Mouse (Mus musculus): Measurements from ENCODE around the gene Gabarap. TPM values are rescaled to one million over a fixed set of nuclear protein-coding genes. Genes with fewer than 3 reads are reported as not detected.

The Gabarap gene
- polyA plus RNA-seq, 1 experiment, result 334 TPM

DNA sequence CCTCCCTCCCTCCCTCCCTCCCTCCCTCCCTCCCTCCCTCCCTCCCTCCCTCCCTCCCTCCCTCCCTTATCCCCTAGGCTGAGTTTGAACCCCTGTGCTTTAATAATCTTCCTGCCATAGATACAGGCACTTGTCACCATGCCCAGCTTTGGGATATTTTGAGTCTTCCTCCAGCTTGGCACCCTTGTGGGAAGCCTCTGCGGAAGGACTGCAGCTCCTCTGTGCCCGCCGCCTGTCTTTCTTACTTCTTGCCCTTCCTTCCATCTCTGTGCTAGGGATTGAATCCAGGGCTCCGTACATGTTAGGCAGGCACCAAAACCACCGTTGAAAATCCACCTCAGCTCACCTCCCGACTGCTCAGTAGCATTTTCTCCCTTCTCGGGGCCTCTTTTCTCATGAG lies 49.2 kb downstream of the Gabarap start:
- TF ChIP-seq POLR2A (IDR thresholded peaks at IDR 0.05; ENCODE audit: extremely low read depth, insufficient read depth, low read length) (no peak), CTCF (IDR thresholded peaks at IDR 0.05; ENCODE audit: extremely low read depth, insufficient read depth, low read length) (no peak)
- Histone ChIP-seq H3K4me3 (ENCODE audit: insufficient read depth, low read length) (no peak overlapping the region), H3K27ac (ENCODE audit: insufficient read depth, low read length) (no peak overlapping the region), H3K4me1 (ENCODE audit: control insufficient read depth, insufficient read depth, low read length) (no peaks in the 10 kb centered on the region)

DNA sequence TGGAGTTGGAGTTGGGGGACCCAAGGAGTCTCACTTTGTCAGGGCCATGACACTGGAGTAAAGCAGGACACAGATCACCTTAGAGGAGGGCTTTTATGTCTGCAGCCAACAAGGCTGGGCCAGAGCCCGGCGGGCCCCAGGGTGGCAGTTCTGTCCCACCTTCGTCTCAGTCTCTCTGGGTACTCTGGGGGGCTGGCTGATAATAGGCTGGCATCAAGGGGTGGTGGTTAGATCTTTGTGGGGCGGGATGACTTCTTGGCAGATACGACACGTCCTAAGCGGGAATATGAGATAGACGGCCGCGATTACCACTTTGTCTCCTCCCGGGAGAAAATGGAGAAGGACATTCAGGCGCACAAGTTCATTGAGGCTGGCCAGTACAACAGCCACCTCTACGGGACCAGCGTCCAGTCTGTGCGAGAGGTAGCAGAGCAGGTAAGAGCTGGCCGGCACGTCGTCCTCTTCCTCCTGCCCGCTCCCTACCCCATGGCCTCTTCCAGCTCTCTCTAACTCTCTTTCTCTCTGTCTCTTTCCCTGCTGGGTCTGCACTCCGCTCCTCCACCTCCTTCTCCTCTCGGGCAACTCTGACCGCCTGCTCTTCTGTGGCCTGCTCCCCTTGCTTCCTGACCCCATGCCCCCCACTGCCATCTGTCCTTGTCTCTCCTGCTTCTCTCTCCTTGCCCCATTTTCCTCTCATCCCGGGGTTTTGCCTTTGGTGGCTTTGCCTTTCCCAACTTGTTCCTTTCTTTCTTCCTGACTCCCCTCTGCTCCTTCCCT lies 51.6 kb downstream of the Gabarap start:
- TF ChIP-seq CTCF (IDR thresholded peaks at IDR 0.05; ENCODE audit: extremely low read depth, insufficient read depth, low read length) (no peak), POLR2A (IDR thresholded peaks at IDR 0.05; ENCODE audit: extremely low read depth, insufficient read depth, low read length) (no peak)
- no peak overlapping the region for H3K4me3 ChIP-seq (ENCODE audit: insufficient read depth, low read length)

DNA sequence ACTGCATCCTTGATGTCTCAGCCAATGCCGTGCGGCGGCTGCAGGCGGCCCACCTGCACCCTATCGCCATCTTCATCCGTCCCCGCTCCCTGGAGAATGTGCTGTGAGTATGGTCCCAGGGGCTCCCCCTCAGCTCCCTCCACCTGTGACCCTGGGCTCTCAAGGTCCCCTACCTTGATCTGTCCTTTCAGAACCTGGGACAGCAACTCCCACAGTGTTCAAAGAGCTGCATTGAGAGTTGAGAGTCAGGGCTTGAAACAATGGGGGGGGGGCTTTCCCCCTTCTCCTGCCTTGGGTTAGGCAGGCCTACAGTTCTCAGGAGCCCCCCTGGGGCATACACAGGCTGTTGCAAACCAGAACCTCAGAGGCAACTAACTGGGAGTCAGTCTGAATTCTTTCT lies 52.7 kb downstream of the Gabarap start:
- no peaks in the 10 kb centered on the region for H3K4me1 ChIP-seq (ENCODE audit: control insufficient read depth, insufficient read depth, low read length)
- no peak overlapping the region for H3K4me3 ChIP-seq (ENCODE audit: insufficient read depth, low read length)
- H3K27ac ChIP-seq (ENCODE audit: insufficient read depth, low read length), result no peak overlapping the region
- TF ChIP-seq POLR2A (IDR thresholded peaks at IDR 0.05; ENCODE audit: extremely low read depth, insufficient read depth, low read length) (no peak), CTCF (IDR thresholded peaks at IDR 0.05; ENCODE audit: extremely low read depth, insufficient read depth, low read length) (no peak)

More for the DNA sequence above, 51.6 kb downstream of the Gabarap start:
- Histone ChIP-seq H3K27ac (ENCODE audit: insufficient read depth, low read length) (no peak overlapping the region), H3K4me1 (ENCODE audit: control insufficient read depth, insufficient read depth, low read length) (no peaks in the 10 kb centered on the region)

Other genes with a start within 250 kb of the Gabarap start
- gene Polr2a, start 232.5 kb upstream of the Gabarap start, polyA plus RNA-seq (2012; rRNA removed), result 21.7 and 23.2 TPM in 2 replicates
- gene Slc35g3, start 229.2 kb upstream of the Gabarap start, polyA plus RNA-seq (2012; rRNA removed), result 0.06 TPM in 1 of 2 replicates, not detected in the other
- gene Zbtb4, start 225.2 kb upstream of the Gabarap start, polyA plus RNA-seq (2012; rRNA removed), result 56.7 and 58.2 TPM in 2 replicates
- gene Chrnb1, start 195.2 kb upstream of the Gabarap start, polyA plus RNA-seq (2012; rRNA removed), result 1.4 and 2.1 TPM in 2 replicates
- 17.3 and 17.6 TPM in 2 replicates for gene Fgf11, start 189.3 kb upstream of the Gabarap start, polyA plus RNA-seq (2012; rRNA removed)
- 0.06 TPM in 1 of 2 replicates, not detected in the other for gene Tmem102, start 185.5 kb upstream of the Gabarap start, polyA plus RNA-seq (2012; rRNA removed)
- gene Gm39566, start 175.8 kb upstream of the Gabarap start, polyA plus RNA-seq (2012; rRNA removed), result not detected in 2 replicates
- not detected in 2 replicates for gene Spem2, start 172.7 kb upstream of the Gabarap start, polyA plus RNA-seq (2012; rRNA removed)
- 0.10 and 0.15 TPM in 2 replicates for gene Spem1, start 169.0 kb upstream of the Gabarap start, polyA plus RNA-seq (2012; rRNA removed)
- gene Nlgn2, start 153.4 kb upstream of the Gabarap start, polyA plus RNA-seq (2012; rRNA removed), result 112 and 116 TPM in 2 replicates
- 234 and 244 TPM in 2 replicates for gene Tmem256, start 152.6 kb upstream of the Gabarap start, polyA plus RNA-seq (2012; rRNA removed)
- gene Plscr3, start 144.8 kb upstream of the Gabarap start, polyA plus RNA-seq (2012; rRNA removed), result 35.3 and 36.5 TPM in 2 replicates
- gene Tnk1, start 132.4 kb upstream of the Gabarap start, polyA plus RNA-seq (2012; rRNA removed), result 0.08 and 0.25 TPM in 2 replicates
- not detected in 2 replicates for gene Tmem95, start 113.1 kb upstream of the Gabarap start, polyA plus RNA-seq (2012; rRNA removed)
- gene Kctd11, start 109.7 kb upstream of the Gabarap start, polyA plus RNA-seq (2012; rRNA removed), result 1.5 and 1.7 TPM in 2 replicates
- gene Acap1, start 95.6 kb upstream of the Gabarap start, polyA plus RNA-seq (2012; rRNA removed), result 0.13 and 0.26 TPM in 2 replicates
- gene 2810408A11Rik, start 90.2 kb upstream of the Gabarap start, polyA plus RNA-seq (2012; rRNA removed), result 0.19 and 0.38 TPM in 2 replicates
- 98.3 and 107 TPM in 2 replicates for gene Neurl4, start 90.1 kb upstream of the Gabarap start, polyA plus RNA-seq (2012; rRNA removed)
- 53.5 and 55.2 TPM in 2 replicates for gene Gps2, start 77.3 kb upstream of the Gabarap start, polyA plus RNA-seq (2012; rRNA removed)
- 577 and 581 TPM in 2 replicates for gene Eif5a, start 69.2 kb upstream of the Gabarap start, polyA plus RNA-seq (2012; rRNA removed)
- gene Ybx2, start 55.3 kb upstream of the Gabarap start, polyA plus RNA-seq (2012; rRNA removed), result 18.1 and 21.1 TPM in 2 replicates
- 1.5 and 1.7 TPM in 2 replicates for gene Slc2a4, start 43.0 kb upstream of the Gabarap start, polyA plus RNA-seq (2012; rRNA removed)
- gene Cldn7, start 26.4 kb upstream of the Gabarap start, polyA plus RNA-seq (2012; rRNA removed), result not detected in 2 replicates
- 121 and 139 TPM in 2 replicates for gene Ctdnep1, start 10.0 kb upstream of the Gabarap start, polyA plus RNA-seq (2012; rRNA removed)
- gene Elp5, start 8.6 kb upstream of the Gabarap start, polyA plus RNA-seq (2012; rRNA removed), result 121 and 126 TPM in 2 replicates
- 37.6 and 38.2 TPM in 2 replicates for gene Phf23, start 4.6 kb downstream of the Gabarap start, polyA plus RNA-seq (2012; rRNA removed)
- 26.9 and 30.4 TPM in 2 replicates for gene Dvl2, start 9.5 kb downstream of the Gabarap start, polyA plus RNA-seq (2012; rRNA removed)
- 66.5 and 71.6 TPM in 2 replicates for gene Acadvl, start 24.3 kb downstream of the Gabarap start, polyA plus RNA-seq (2012; rRNA removed)
- 816 and 828 TPM in 2 replicates for gene Dlg4, start 25.8 kb downstream of the Gabarap start, polyA plus RNA-seq (2012; rRNA removed)
- gene Asgr1, start 62.9 kb downstream of the Gabarap start, polyA plus RNA-seq (2012; rRNA removed), result 2.3 and 3.5 TPM in 2 replicates
- 0.23 TPM in 2 replicates for gene Asgr2, start 101.5 kb downstream of the Gabarap start, polyA plus RNA-seq (2012; rRNA removed)
- 0.63 and 0.95 TPM in 2 replicates for gene Mgl2, start 139.2 kb downstream of the Gabarap start, polyA plus RNA-seq (2012; rRNA removed)
- gene Clec10a, start 165.1 kb downstream of the Gabarap start, polyA plus RNA-seq (2012; rRNA removed), result 1.1 and 1.6 TPM in 2 replicates
- 57.4 and 62.1 TPM in 2 replicates for gene Slc16a11, start 221.6 kb downstream of the Gabarap start, polyA plus RNA-seq (2012; rRNA removed)
- gene Slc16a13, start 229.9 kb downstream of the Gabarap start, polyA plus RNA-seq (2012; rRNA removed), result 6.2 and 6.3 TPM in 2 replicates
- 1.2 and 1.4 TPM in 2 replicates for gene Bcl6b, start 238.7 kb downstream of the Gabarap start, polyA plus RNA-seq (2012; rRNA removed)
- 65.5 and 68.4 TPM in 2 replicates for gene 0610010K14Rik, start 246.8 kb downstream of the Gabarap start, polyA plus RNA-seq (2012; rRNA removed)
- gene Gm21988, start 248.7 kb downstream of the Gabarap start, polyA plus RNA-seq (2012; rRNA removed), result 10.0 and 10.4 TPM in 2 replicates
- gene Rnasek, start 248.7 kb downstream of the Gabarap start, polyA plus RNA-seq (2012; rRNA removed), result 330 and 337 TPM in 2 replicates